9 mouse cellular contexts compared by ENCODE assay signal in the genomic region with DNA sequence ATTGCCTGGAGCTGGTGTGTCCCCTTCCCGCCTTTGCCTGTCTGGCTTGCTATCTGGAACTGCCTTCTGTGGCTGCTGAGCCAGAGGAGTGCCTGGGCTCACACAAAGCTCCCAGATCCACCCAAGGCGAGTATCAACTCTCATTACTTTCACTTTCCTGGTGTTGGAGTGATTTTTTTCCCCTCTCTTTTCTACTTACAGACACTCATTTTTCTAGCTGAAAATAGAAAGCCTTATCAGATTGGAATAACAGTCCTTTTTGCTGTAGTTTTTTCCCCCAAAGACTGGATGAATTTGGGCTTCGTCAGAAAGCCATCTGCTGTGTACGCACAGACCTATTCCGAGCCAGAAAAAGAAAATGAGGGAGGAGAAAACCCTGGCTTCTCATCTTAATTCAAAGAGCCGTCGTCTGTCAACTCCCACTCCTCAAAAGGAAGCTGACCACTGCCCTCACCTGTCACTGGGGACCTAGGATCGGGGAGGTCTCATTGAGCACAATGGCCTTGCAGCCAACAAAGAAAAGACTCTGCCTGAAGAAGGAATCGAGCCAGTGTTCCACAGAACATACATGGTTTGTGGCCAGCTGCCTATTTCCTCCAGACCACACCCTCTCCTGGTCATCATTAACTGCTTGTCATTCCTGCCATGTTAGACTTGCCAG.
DNase-seq lines count a peak whose midpoint lies in the region; ATAC-seq and TF ChIP-seq lines count a peak whose summit lies in the region.
"Had no signal": no experiment of that assay in that cellular context is flagged by ENCODE, and none has a peak within 500 bp of the region (broad histone marks: within the 10 kb centered on the region; RNA-seq: fewer than 3 reads in every experiment).

No protein-coding gene starts in this region.

- TF ChIP-seq POLR2A in CH12.LX (IDR thresholded peaks at IDR 0.05; ENCODE audit: low read depth, low read length), result no peak
- no peak for TF ChIP-seq POLR2A in cerebellum, adult 2 months (IDR thresholded peaks at IDR 0.05; ENCODE audit: borderline replicate concordance, insufficient read depth, low read length)

- TF ChIP-seq EP300 in CH12.LX (IDR thresholded peaks at IDR 0.05; ENCODE audit: low read length), result no peak

- no peaks in the 10 kb centered on the region for H3K79me2 ChIP-seq in CH12.LX (replicated peaks; ENCODE audit: control insufficient read depth, extremely low read depth, insufficient read depth, poor library complexity, severe bottlenecking)

- H3K27ac ChIP-seq in CH12.LX (ENCODE audit: insufficient read depth, low read depth), result no peak overlapping the region
- peak overlapping the region; percentile 37 for H3K27ac ChIP-seq in heart, embryonic 10.5 days
- H3K27ac ChIP-seq in cerebellum, adult 2 months (ENCODE audit: insufficient read depth, low read length), result no peak overlapping the region
- H3K27ac ChIP-seq: liver, embryonic 15.5 days had no signal

- no peak overlapping the region for H3K9ac ChIP-seq in CH12.LX (ENCODE audit: insufficient read depth, low read depth)
- H3K9ac ChIP-seq: liver, embryonic 15.5 days had no signal

- no peak for TF ChIP-seq RAD21 in CH12.LX (IDR thresholded peaks at IDR 0.05; ENCODE audit: low read depth, low read length)

- no peaks in the 10 kb centered on the region for H3K27me3 ChIP-seq in CH12.LX (replicated peaks)
- H3K27me3 ChIP-seq in heart, embryonic 10.5 days (ENCODE audit: insufficient read depth, poor library complexity, severe bottlenecking), result no peaks in the 10 kb centered on the region
- peaks cover 4% of the 10 kb centered on the region; the same call in 1 of the 2 replicates for H3K27me3 ChIP-seq in cerebellum, adult 2 months (ENCODE audit: control insufficient read depth, insufficient read depth, low read length)
- H3K27me3 ChIP-seq: liver, embryonic 15.5 days had no signal

- H3K9me3 ChIP-seq in CH12.LX (replicated peaks; ENCODE audit: low read length), result no peaks in the 10 kb centered on the region
- H3K9me3 ChIP-seq in heart, embryonic 10.5 days, result no peaks in the 10 kb centered on the region
- H3K9me3 ChIP-seq: liver, embryonic 15.5 days had no signal

- no peaks in the 10 kb centered on the region for H3K36me3 ChIP-seq in CH12.LX (replicated peaks in 1 of 2; ENCODE audit: control insufficient read depth in 1 of 2, insufficient read depth in 1 of 2, low read length in 1 of 2)
- H3K36me3 ChIP-seq in heart, embryonic 10.5 days, result no peaks in the 10 kb centered on the region
- H3K36me3 ChIP-seq: liver, embryonic 15.5 days had no signal

- no peak for TF ChIP-seq CTCF in CH12.LX (conservative IDR thresholded peaks at IDR 0.05 in 1 of 2, IDR thresholded peaks at IDR 0.05 in 1 of 2; ENCODE audit: low read depth in 2 of 2, low read length in 2 of 2)
- TF ChIP-seq CTCF in cerebellum, adult 2 months (IDR thresholded peaks at IDR 0.05; ENCODE audit: borderline replicate concordance, insufficient read depth, low read depth, low read length), result no peak

- peak; percentile 59 to 67 for DNase-seq in cerebellum, postnatal 10 days
- no peak for DNase-seq in CH12.LX (ENCODE audit: extremely low read depth)
- no peak for DNase-seq in heart, embryonic 10.5 days (ENCODE audit: low spot score)
- DNase-seq in layer of hippocampus, postnatal 36 days, result peak; percentile 25 to 41
- DNase-seq in telencephalon, adult 2 months (ENCODE audit: low read depth, low spot score), result peak; percentile 76
- DNase-seq in cerebellum, adult 2 months, result no peak
- no peak for DNase-seq in kidney, postnatal 25 days

- no peak for ATAC-seq in cerebellum, adult (ENCODE audit: insufficient number of reproducible peaks, low FRiP score, low TSS enrichment)

- no peak overlapping the region for H3K4me3 ChIP-seq in CH12.LX (replicated peaks in 1 of 3; ENCODE audit: low read depth in 2 of 3, low read length in 2 of 3, poor library complexity in 1 of 3)
- H3K4me3 ChIP-seq in heart, embryonic 10.5 days, result no peak overlapping the region
- no peak overlapping the region for H3K4me3 ChIP-seq in cerebellum, adult 2 months (replicated peaks; ENCODE audit: insufficient read depth, low read depth, low read length)
- H3K4me3 ChIP-seq: liver, embryonic 15.5 days had no signal

- WGBS in heart, embryonic 10.5 days, result 46% methylated on average over 9 of the region's 9 CpGs
- WGBS in cerebellum, adult 2 months, result 24% methylated on average over 9 of the region's 9 CpGs

- dilution Hi-C loops in CH12.LX (cut with MboI; ENCODE audit: extremely low pct_ligation_motif_present, extremely low pct_unique_long_range_greater_than_20kb, low sequenced_read_pairs), result no loop called here

- H3K4me1 ChIP-seq in CH12.LX (ENCODE audit: control insufficient read depth in 1 of 2, insufficient read depth in 2 of 2), result no peaks in the 10 kb centered on the region
- peaks cover 22% of the 10 kb centered on the region for H3K4me1 ChIP-seq in heart, embryonic 10.5 days
- H3K4me1 ChIP-seq in cerebellum, adult 2 months (ENCODE audit: control insufficient read depth, insufficient read depth, low read length), result 0 out of 2 replicates have a peak, but pooled peaks cover 3% of the 10 kb centered on the region
- H3K4me1 ChIP-seq: liver, embryonic 15.5 days had no signal

- peak overlapping the region; percentile 35; the same call in 1 of the 2 replicates for H3K4me2 ChIP-seq in CH12.LX (ENCODE audit: insufficient read depth, low read depth, poor library complexity, severe bottlenecking)
- H3K4me2 ChIP-seq: liver, embryonic 15.5 days had no signal

- in situ Hi-C loops in CH12.LX (cut with MboI; ENCODE audit: low pct_ligation_motif_present, low pct_unique_long_range_greater_than_20kb, low sequenced_read_pairs), result no loop called here

TF ChIP-seq in CH12.LX, 34 proteins besides CTCF, POLR2A, EP300 and RAD21:
- TF ChIP-seq BHLHE40 (IDR thresholded peaks at IDR 0.05; ENCODE audit: low read depth, low read length) (no peak), ELF1 (IDR thresholded peaks at IDR 0.05; ENCODE audit: low read depth, low read length) (no peak), ZMIZ1 (IDR thresholded peaks at IDR 0.05; ENCODE audit: low read depth, low read length) (no peak), E2F4 (IDR thresholded peaks at IDR 0.05; ENCODE audit: insufficient replicate concordance, low read depth, low read length) (no peak), MEF2A (IDR thresholded peaks at IDR 0.05; ENCODE audit: borderline replicate concordance, low read depth, low read length) (no peak), JUN (IDR thresholded peaks at IDR 0.05; ENCODE audit: insufficient read depth, low read depth, low read length) (no peak), ZNF384 (IDR thresholded peaks at IDR 0.05; ENCODE audit: low read depth, low read length) (no peak), HCFC1 (IDR thresholded peaks at IDR 0.05; ENCODE audit: low read depth, low read length) (no peak), RCOR1 (conservative IDR thresholded peaks at IDR 0.05; ENCODE audit: low read depth, low read length) (no peak), MYC (IDR thresholded peaks at IDR 0.05; ENCODE audit: low read depth, low read length) (no peak), MAX (IDR thresholded peaks at IDR 0.05; ENCODE audit: low read length) (no peak), PAX5 (IDR thresholded peaks at IDR 0.05; ENCODE audit: low read length) (no peak), MAZ (IDR thresholded peaks at IDR 0.05; ENCODE audit: low read depth, low read length) (no peak), ZC3H11A (IDR thresholded peaks at IDR 0.05; ENCODE audit: low read depth, low read length) (no peak), POLR2AphosphoS2 (IDR thresholded peaks at IDR 0.05; ENCODE audit: low read depth, low read length) (no peak), GABPA (IDR thresholded peaks at IDR 0.05; ENCODE audit: insufficient replicate concordance, low read depth, low read length) (no peak)

Comparison
In these comparisons a context has a peak if more than half of its experiments do, and no peak if none do; other contexts are left out.
1. DNase-seq: peak in cerebellum, postnatal 10 days (2 of 2), layer of hippocampus, postnatal 36 days (2 of 2) and telencephalon, adult 2 months (single experiment); none in CH12.LX (single experiment), heart, embryonic 10.5 days (single experiment), cerebellum, adult 2 months (0 of 2) and kidney, postnatal 25 days (0 of 2).